Mouse (Mus musculus) C2C12 (cell line): ENCODE data around the gene Lrrc36.

Experiments used
- CTCF ChIP-seq: IDR thresholded peaks from one replicate; pipeline ENCODE4 v1.5.1; 2011; ENCODE audit not compliant: control insufficient read depth, insufficient read depth, insufficient read length
- FOSL1 ChIP-seq: IDR thresholded peaks from one replicate; pipeline ENCODE4 v1.8.0; 2011; ENCODE audit warnings: mild to moderate bottlenecking, low read length; ENCODE audit not compliant: poor library complexity, insufficient read depth, severe bottlenecking
- MAX ChIP-seq: IDR thresholded peaks from one replicate; pipeline ENCODE4 v1.6.1; 2011; ENCODE audit warnings: mild to moderate bottlenecking, control low read depth
- USF1 ChIP-seq: IDR thresholded peaks from one replicate; pipeline ENCODE4 v1.6.1; 2011; ENCODE audit warnings: low read depth, mild to moderate bottlenecking, control low read depth, moderate library complexity

DNA sequence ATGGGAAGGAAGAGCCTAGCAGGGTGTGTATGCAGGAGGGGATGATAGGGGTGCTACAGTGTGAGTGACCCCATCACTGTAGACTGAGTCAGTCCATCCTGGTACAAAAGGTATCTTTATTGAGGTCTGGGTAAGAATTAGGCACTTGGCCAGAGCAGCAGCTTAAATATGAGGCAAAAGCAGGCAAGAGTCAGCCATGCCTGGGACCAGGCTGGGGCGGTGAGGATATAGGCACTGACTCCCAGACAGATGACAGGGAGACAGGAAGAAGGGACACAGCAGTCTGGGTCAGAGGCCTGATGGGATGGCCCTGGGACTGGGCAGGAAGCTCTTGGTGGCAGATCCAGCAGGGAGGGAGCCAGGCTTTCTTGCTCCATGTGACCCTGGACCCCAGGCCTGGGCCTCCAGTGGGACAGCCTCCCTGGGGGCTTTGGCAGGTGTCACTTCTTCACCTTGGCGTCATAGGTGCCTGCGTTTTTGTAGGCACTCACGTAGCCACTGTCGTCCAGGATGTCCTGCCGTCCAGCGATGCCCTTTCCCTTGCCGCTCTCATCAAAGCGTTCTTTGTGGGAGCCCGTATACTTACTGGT lies 54.1 kb downstream of the Lrrc36 start:
- TF ChIP-seq CTCF = no peak
- TF ChIP-seq FOSL1 = no peak
- TF ChIP-seq MAX = no peak
- no peak for TF ChIP-seq USF1
